Mouse (Mus musculus) lung, adult 18-20 months (tissue): ENCODE measurements around the gene Akr7a5.
A peak's percentile ranks its signal among the peaks of the same experiment; 100 is the strongest.

Experiments used
- DNase-seq, 2 experiments: peaks; one replicate each; pipeline ENCODE4 v3.0.0; 2022; ENCODE audit warnings: mixed read lengths in 2 of 2

The Akr7a5 gene

GRCm38 (mm10) chr4:139310171-139310898, at the start of gene Akr7a5, which contains the start of gene Pqlc2:
TSS of gene Akr7a5 (plus strand) at chr4:139310744.
TSS of gene Pqlc2 (minus strand) at chr4:139310708.
- DNase-seq, result peak; percentile 96 to 97

- DNase-seq, result no peak
These were observed 47.6 kb upstream of the Akr7a5 start for GRCm38 (mm10) chr4:139262981-139263380.

DNA sequence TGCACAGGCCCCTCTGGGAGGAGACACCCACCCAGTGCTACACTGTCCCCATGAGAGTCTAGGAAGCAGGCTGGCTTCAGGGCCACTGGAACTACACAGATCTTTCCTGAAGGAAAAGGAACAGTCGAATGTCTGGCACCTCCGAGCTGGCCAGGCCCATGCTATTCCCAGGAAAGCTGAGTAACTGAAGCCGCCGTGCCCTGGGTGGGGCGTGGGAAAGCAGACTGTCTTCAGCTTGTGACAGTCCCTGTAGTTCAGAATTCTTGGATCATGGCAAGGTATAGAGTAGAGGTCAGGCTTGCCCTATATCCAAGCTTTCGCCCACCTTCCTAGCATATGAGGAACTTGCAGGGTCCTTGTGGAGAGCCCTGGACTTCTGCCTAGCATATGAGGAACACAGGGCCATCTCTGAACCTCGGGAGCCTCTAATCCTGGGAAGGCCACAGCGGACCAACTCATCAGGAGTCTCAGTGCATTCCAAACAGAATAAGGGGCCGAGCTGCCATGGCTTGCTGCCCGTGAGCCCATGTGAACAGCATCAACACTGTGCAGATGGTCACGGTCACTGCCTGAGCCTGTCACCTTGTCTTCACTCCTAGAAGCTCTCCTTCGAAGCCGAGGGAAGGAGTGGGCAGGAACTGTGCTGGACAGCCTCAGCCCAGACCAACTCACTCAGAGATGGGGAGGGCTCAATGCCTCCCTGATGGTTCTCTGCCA, 44.6 kb upstream of the Akr7a5 start:
- no peak for DNase-seq

- no peak for DNase-seq
These were observed 44.1 kb upstream of the Akr7a5 start for GRCm38 (mm10) chr4:139266500-139266865.

GRCm38 (mm10) chr4:139267335-139267734, 43.2 kb upstream of the Akr7a5 start:
- no peak for DNase-seq

DNA sequence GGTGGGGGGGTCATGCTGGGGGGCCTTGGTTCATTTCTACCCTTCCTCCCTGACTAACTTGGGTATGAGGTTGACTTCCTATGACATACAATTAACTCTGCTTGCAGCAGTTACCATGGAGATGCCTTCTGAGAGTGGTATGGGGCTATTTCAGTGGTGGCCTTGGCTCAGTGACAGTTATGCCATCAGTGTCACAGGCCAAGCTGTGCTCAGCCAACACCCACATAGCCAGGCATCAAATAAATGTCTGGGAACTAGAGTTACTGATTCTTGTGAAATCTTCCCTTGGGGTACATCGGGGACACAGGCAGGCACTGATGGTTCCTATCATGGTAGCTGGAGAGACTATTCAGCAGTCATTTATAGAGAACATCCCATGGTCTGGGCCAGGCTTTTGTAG, 42.3 kb upstream of the Akr7a5 start:
- DNase-seq, result no peak

GRCm38 (mm10) chr4:139270168-139270567, 40.4 kb upstream of the Akr7a5 start:
- DNase-seq, result no peak

GRCm38 (mm10) chr4:139271562-139271961, 39.0 kb upstream of the Akr7a5 start:
- DNase-seq, result no peak

DNA sequence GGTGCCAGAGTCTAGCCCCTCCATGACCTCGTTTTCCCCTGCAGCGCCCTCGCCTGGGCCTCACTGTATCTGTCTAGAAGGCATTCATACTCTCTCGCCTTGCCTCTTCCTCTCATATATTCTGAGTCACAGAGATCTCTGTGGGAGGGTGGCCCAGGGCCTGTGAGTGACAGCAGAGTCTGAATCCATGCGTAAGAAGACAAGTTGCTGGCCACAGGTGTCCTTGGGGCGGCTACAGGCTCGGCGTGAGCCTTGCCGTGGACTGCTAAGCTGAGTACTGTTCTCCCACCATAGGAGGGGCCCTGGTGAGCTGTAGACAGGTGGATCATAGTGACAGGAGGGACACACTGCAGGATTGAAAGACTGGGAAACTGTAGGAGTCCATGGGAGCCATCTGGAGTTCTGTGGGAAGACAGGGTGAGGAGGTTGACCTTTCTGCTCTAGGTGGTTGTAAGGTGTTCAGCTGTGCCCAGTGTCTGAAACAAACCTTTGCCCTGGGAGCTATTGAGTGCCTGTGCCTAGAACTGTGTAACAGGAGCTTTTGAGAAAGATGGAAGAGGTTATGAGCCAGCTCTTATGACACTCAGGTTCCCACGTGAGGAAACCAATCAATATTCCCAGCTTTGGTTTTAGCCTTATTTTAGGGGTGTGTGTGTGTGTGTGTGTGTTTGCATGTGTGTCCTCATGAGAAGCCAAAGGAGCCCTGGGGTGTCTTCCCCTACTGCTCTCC, 37.4 kb upstream of the Akr7a5 start:
- DNase-seq, result no peak

- no peak for DNase-seq
These were observed 36.0 kb upstream of the Akr7a5 start for GRCm38 (mm10) chr4:139274573-139274972.

- DNase-seq, result no peak
These were observed 34.1 kb upstream of the Akr7a5 start for GRCm38 (mm10) chr4:139276411-139276810.

DNA sequence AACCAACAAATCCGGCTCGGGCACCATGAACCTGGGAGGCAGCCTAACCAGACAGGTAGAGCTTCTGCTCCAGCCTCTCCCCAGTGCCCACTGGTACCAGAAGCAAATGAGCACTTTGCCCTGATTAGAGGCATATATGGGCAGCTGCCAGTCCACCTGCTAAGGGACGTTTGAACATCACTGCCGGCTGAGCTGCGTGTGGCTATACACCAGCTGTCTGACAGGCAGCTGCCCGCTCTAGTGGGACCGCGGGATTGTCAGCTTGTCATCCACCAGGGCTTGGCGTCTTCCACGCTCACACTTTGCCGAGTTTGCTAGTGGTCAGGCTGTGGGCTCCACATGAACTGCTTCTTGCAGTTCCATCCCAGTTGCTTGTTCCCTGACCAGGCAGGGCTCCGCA, 30.0 kb upstream of the Akr7a5 start:
- no peak for DNase-seq

DNA sequence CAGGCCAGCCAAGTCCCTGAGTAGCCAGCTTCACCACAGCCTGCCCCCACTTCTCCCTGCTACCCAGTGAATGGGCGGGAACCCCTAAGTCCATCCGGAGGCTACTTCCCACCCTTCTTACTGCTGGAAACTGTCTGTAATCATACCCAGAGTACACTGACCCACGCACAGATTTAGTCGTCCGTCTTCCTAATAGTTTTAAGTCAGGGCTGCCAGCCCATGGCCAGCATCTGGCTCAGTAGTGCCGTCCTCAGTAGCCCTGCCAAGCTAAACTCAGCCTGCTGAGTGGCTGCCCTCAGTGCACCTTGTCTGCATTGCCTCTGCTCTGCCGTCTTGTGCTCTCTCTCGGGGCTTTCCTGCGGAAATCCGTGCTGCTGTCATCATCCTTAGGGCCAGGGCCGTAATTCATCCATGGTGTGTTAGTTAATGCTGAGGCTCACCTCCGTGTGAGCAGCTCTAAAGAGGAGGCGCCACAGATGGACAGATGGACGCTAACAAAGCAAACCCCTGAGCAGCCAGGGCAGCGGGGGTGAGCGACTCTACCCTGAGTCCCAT, 28.7 kb upstream of the Akr7a5 start:
- DNase-seq, result no peak

GRCm38 (mm10) chr4:139282955-139283417, 27.6 kb upstream of the Akr7a5 start:
- DNase-seq, result no peak

DNA sequence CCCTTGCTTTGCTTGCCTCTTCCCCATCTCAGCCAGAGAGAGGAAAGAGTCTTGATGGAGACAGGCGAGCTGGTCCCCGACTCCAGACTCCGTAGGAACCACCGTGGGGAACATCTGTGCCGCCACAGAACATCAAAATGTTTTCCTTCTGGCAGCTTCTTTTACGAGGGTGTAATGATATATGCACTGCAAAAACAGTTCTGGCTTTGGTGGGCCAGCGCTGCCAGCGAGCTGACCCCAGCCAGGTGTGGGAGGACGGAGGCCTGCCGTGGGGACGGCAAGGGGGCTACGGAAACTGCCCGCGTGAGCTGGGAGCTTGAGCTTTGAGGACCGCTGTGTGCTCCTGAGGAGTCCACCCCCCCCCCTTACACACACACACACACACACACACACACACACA, 25.7 kb upstream of the Akr7a5 start:
- no peak for DNase-seq

GRCm38 (mm10) chr4:139286234-139286633, 24.3 kb upstream of the Akr7a5 start:
- no peak for DNase-seq

DNA sequence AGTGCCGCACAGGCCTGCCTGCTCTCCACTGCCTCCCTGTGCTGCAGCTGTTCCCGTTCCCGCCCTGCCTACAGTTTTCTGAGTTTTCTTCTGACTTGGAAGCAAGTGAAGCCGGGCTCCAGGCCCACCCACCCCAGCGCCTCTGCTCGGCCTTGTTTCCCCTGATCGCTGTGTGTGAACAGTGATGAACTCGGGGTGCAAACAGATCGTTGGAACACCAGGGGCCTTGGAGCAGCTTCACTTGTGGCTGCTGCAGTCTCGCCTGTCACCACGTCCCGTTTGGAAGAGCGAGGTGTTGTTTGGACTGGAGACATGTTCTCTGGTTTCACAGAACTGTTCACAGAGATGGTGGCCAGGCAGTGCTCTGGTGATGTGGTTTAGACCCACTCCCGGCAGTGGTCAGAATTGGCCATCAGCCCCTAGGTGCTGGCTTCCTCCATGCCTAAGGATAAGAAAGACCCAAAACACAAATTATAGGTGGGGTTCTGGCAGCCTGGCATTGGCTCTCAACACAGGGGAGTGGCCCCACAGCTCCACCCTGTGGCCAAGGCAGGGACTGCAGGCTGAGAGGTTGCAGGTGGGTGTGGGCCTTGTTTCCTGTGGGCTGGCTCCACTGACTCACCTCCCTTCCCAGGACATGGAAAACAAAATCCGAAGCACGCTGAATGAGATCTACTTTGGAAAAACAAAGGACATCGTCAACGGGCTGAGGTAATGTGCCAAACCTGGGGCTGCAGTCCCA, 23.3 kb upstream of the Akr7a5 start:
- peak; percentile 82 to 89 for DNase-seq

GRCm38 (mm10) chr4:139289017-139289416, 21.5 kb upstream of the Akr7a5 start:
- peak; percentile 46 to 65 for DNase-seq

GRCm38 (mm10) chr4:139291099-139291498, 19.4 kb upstream of the Akr7a5 start:
- DNase-seq, result no peak

DNA sequence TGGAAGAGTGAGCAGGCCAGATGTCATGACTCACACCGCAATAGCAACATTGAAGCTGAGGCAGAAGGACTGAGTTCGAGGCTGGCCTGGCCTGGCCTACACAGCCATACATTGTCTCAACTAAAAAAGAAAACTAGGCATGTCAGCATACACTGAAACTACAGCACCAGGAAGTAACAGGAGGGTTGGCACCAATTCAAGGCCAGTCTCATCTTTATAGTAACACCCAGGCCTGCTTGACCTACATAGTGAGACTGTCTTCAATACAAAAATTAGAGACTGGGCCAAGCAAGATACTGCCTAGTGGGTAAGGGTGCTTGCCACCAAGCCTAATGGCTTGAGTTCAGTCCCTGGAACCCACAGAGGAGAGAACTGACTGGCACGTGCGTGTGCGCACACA, 18.5 kb upstream of the Akr7a5 start:
- no peak for DNase-seq

- DNase-seq, result peak; percentile 59 to 65
These were observed 13.0 kb upstream of the Akr7a5 start for GRCm38 (mm10) chr4:139297566-139297965.

GRCm38 (mm10) chr4:139298671-139299366, 11.7 kb upstream of the Akr7a5 start:
- DNase-seq, result peak; percentile 37 to 59
